Mouse (Mus musculus): ENCODE measurements around the gene Sat2. TPM values are rescaled to one million over a fixed set of nuclear protein-coding genes. Genes with fewer than 3 reads are reported as not detected.

The Sat2 gene
- polyA plus RNA-seq, 1 experiment from 2014 or later: 24.3 TPM

GRCm38 (mm10) chr11:69633128-69633866 lies 11.5 kb downstream of the Sat2 start:
- Histone ChIP-seq H3K9me3 (no peaks in the 10 kb centered on the region), H3K4me1 (replicated peaks) (peaks cover 22% of the 10 kb centered on the region), H3K9ac (replicated peaks) (peak overlapping the region; percentile 99), H3K4me2 (peak overlapping the region; percentile 83), H3K36me3 (peaks cover 24% of the 10 kb centered on the region), H3K27ac (peak overlapping the region; percentile 97), H3K4me3 (replicated peaks) (peak overlapping the region; percentile 99), H3K27me3 (no peaks in the 10 kb centered on the region)
- peak; percentile 18; the same call in 1 of the 2 replicates for ATAC-seq (ENCODE audit: insufficient number of reproducible peaks, insufficient read depth, low FRiP score, low TSS enrichment, low read depth)
- under 1% methylated on average over 36 of the region's 50 CpGs for whole genome bisulfite sequencing

DNA sequence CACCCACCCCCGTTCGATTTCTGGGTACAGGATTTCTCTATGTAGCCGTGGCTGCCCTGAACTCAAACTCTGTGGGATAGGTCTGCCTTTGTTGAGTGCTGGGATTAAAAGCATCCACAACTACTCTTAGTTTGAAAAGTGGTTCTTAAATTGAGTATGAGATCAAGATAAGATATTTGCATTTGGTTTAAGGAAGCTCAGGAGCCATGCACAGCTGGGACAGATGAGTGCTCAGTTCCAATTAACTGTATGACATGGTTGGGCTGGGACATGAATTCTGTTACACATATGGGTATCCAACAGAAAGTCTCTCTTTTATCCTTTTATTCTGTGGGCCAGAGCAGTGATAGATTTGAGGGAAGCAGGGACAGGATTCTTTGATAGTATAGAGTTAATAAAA lies 13.6 kb downstream of the Sat2 start:
- no peak overlapping the region for H3K4me3 ChIP-seq (replicated peaks)
- peaks cover 41% of the 10 kb centered on the region for H3K36me3 ChIP-seq
- WGBS: 87% methylated on average over 3 of the region's 3 CpGs
- H3K27ac ChIP-seq: no peak overlapping the region
- no peaks in the 10 kb centered on the region for H3K27me3 ChIP-seq
- H3K4me2 ChIP-seq: peak overlapping the region; percentile 83
- H3K9ac ChIP-seq (replicated peaks): no peak overlapping the region
- H3K9me3 ChIP-seq: no peaks in the 10 kb centered on the region
- no peak for ATAC-seq (ENCODE audit: insufficient number of reproducible peaks, insufficient read depth, low FRiP score, low TSS enrichment, low read depth)
- peaks cover 22% of the 10 kb centered on the region for H3K4me1 ChIP-seq (replicated peaks)

DNA sequence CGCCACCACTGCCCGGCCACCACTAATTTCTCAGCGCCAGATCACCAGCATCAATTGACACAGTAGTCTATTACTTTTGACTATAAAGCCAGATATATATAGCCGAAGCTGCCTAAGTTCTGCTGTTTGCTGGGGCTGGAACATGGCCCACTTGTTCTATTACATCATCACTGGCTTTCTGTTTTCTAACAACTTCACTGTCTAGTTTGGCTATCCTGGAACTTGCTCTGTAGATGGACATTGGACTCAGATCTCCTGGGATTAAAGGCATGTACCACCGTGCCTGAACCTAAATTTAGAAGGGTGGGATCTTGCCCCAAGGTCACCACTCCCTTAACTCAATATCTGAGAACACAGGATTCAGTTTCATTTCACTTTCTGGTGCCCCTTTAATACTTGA lies 24.0 kb downstream of the Sat2 start:
- Histone ChIP-seq H3K36me3 (peaks cover 99% of the 10 kb centered on the region), H3K9ac (replicated peaks) (no peak overlapping the region), H3K9me3 (no peaks in the 10 kb centered on the region), H3K4me3 (replicated peaks) (no peak overlapping the region), H3K27me3 (no peaks in the 10 kb centered on the region), H3K4me1 (replicated peaks) (no peaks in the 10 kb centered on the region), H3K27ac (no peak overlapping the region), H3K4me2 (no peak overlapping the region)
- no peak for ATAC-seq (ENCODE audit: insufficient number of reproducible peaks, insufficient read depth, low FRiP score, low TSS enrichment, low read depth)
- WGBS: 93% methylated on average over 5 of the region's 5 CpGs

GRCm38 (mm10) chr11:69653399-69653798 lies 31.6 kb downstream of the Sat2 start:
- Histone ChIP-seq H3K27me3 (no peaks in the 10 kb centered on the region), H3K27ac (peak overlapping the region; percentile 45; the same call in 1 of the 2 replicates), H3K9ac (replicated peaks) (no peak overlapping the region), H3K4me3 (replicated peaks) (no peak overlapping the region), H3K9me3 (no peaks in the 10 kb centered on the region), H3K36me3 (peaks cover 85% of the 10 kb centered on the region), H3K4me2 (no peak overlapping the region), H3K4me1 (replicated peaks) (peaks cover 28% of the 10 kb centered on the region)
- no peak for ATAC-seq (ENCODE audit: insufficient number of reproducible peaks, insufficient read depth, low FRiP score, low TSS enrichment, low read depth)
- WGBS: 71% methylated on average over 5 of the region's 5 CpGs

DNA sequence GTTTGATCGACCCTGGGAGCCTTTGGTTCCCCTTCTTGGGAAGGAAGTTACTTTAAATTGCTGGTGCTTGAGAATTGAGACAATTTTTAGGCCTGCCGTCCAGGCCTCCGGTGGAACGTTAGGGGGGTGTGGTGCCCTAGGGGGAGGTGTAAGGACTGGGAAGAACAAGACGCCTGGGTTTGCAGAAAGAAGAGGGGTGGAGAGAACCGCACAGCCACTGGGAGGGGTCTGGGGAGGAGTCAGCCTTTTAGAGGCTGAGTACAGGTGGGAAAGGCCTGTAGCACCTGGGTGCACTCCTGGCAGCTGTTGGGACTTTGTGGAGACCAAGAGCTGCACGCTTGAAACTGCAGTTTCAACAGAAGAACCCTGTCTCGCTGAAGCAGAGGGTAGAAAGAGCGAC lies 32.9 kb downstream of the Sat2 start:
- no peak for ATAC-seq (ENCODE audit: insufficient number of reproducible peaks, insufficient read depth, low FRiP score, low TSS enrichment, low read depth)
- Histone ChIP-seq H3K4me2 (no peak overlapping the region), H3K9ac (replicated peaks) (no peak overlapping the region), H3K36me3 (peaks cover 83% of the 10 kb centered on the region), H3K4me3 (replicated peaks) (no peak overlapping the region), H3K9me3 (no peaks in the 10 kb centered on the region), H3K27ac (peak overlapping the region; percentile 73), H3K4me1 (replicated peaks) (peaks cover 28% of the 10 kb centered on the region), H3K27me3 (no peaks in the 10 kb centered on the region)
- WGBS: 32% methylated on average over 9 of the region's 9 CpGs

DNA sequence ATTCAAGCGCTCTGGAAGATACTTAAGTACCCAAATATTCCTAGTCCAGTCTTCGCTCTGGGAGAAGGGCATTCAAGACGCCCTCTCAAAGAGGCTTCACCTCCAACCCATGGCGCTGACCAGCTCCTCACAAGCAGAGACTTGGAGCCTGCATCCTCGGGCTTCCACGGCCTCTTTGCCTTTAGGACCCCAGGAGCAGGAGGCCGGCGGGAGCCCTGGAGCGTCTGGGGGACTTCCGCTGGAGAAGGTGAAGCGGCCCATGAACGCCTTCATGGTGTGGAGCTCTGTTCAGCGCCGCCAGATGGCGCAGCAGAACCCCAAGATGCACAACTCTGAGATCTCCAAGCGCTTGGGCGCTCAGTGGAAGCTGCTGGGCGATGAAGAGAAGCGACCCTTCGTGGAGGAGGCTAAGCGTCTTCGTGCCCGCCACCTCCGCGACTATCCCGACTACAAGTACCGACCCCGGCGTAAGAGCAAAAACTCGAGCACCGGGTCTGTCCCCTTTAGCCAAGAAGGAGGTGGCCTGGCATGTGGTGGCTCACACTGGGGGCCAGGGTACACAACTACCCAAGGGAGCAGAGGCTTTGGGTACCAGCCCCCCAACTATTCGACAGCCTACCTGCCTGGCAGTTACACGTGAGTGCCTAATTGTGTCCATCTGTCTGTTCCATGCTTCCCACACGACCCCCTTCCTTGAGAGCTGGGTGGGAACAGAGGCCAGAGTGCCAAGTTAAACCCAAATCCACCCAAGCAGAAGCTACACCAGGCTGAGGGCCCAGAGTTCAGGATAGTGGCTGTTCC lies 33.6 kb downstream of the Sat2 start, which contains the start of gene Sox15:
Gene Sox15 (plus strand): TSS at position 51 of the 801 bp plus-strand sequence.
- H3K9me3 ChIP-seq: no peaks in the 10 kb centered on the region
- ATAC-seq (ENCODE audit: insufficient number of reproducible peaks, insufficient read depth, low FRiP score, low TSS enrichment, low read depth): peak; percentile 57; the same call in 1 of the 2 replicates
- WGBS: 20% methylated on average over 34 of the region's 34 CpGs
- H3K4me2 ChIP-seq: peak within 1 kb of the TSS; percentile 20
- peaks cover 76% of the 10 kb centered on the region for H3K36me3 ChIP-seq
- peaks cover 28% of the 10 kb centered on the region for H3K4me1 ChIP-seq (replicated peaks)
- peak within 1 kb of the TSS; percentile 73 for H3K27ac ChIP-seq
- no peak within 1 kb of the TSS for H3K9ac ChIP-seq (replicated peaks)
- no peaks in the 10 kb centered on the region for H3K27me3 ChIP-seq
- H3K4me3 ChIP-seq (replicated peaks): no peak within 1 kb of the TSS

DNA sequence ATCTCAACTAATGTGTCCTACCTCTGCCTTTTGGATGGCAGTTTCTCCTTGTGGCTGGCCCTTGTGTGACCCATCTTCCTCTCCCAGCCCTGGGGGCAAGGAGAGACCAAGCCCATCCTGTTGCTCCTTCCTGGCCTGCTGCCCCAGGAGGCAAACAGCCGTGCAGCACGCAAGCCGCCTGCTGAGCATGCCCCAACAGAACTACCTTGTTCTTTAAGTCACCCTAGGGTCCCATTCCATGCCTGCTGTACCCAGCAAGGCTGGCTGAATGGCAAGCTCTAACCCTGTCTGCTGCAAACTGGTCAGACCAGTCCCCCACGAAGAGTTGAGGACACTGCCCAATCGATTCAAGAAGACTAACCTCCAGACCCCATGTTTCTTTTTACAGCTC lies 34.2 kb downstream of the Sat2 start:
- WGBS: 77% methylated on average over 5 of the region's 5 CpGs
- no peak for ATAC-seq (ENCODE audit: insufficient number of reproducible peaks, insufficient read depth, low FRiP score, low TSS enrichment, low read depth)
- no peak overlapping the region for H3K4me3 ChIP-seq (replicated peaks)
- no peaks in the 10 kb centered on the region for H3K27me3 ChIP-seq
- H3K4me1 ChIP-seq (replicated peaks): peaks cover 30% of the 10 kb centered on the region
- H3K9ac ChIP-seq (replicated peaks): no peak overlapping the region
- peaks cover 70% of the 10 kb centered on the region for H3K36me3 ChIP-seq
- no peak overlapping the region for H3K27ac ChIP-seq
- no peaks in the 10 kb centered on the region for H3K9me3 ChIP-seq
- no peak overlapping the region for H3K4me2 ChIP-seq

DNA sequence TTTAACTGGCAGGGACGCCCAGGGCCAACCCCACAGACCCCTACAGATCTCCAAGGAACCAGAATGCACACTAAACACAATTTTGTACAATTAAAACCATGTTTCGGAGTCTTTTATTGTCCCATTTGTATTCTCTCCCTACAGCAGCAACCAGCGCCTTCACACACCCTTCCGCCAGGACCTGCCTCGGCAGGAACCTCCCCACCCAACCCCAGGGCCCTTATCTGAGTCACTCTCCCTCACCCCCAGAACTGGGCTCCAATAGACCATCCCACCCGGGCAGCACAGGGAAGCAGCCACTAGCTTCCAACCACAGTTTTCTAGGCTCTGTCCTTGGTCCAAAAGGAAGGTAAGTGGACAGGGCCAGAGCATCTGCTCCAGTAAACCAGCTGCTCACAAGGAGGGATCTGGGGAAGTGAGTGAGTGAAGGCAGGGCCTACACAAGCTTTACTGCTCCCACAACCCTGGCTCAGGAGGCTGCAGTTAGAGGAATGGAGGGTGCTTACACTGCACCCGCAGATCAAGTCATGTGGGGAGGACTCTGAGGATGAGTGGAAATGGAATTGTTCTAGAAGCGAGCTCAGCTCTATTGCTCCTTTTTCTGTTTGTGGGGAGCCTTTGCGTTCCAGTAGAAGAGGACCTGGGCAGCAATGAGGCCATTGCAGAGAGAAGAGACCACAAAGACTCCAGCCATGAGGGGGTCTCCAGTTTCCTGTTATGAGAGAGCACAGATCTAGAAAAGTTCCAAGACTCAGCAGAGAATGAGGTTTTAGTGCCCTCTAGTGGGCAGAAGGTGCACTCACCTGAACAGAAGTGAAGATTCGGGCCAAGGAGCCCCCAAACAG lies 35.0 kb downstream of the Sat2 start:
- 0 out of 2 replicates have a peak overlapping the region, but pooled peaks have one; percentile 23 for H3K9ac ChIP-seq (replicated peaks)
- H3K4me1 ChIP-seq (replicated peaks): peaks cover 37% of the 10 kb centered on the region
- H3K27ac ChIP-seq: peak overlapping the region; percentile 35; the same call in 1 of the 2 replicates
- no peak overlapping the region for H3K4me2 ChIP-seq
- no peak overlapping the region for H3K4me3 ChIP-seq (replicated peaks)
- WGBS: 77% methylated on average over 10 of the region's 10 CpGs
- peaks cover 62% of the 10 kb centered on the region for H3K36me3 ChIP-seq
- ATAC-seq (ENCODE audit: insufficient number of reproducible peaks, insufficient read depth, low FRiP score, low TSS enrichment, low read depth): no peak
- no peaks in the 10 kb centered on the region for H3K27me3 ChIP-seq
- H3K9me3 ChIP-seq: no peaks in the 10 kb centered on the region

GRCm38 (mm10) chr11:69657462-69657881 lies 35.6 kb downstream of the Sat2 start:
- no peak for ATAC-seq (ENCODE audit: insufficient number of reproducible peaks, insufficient read depth, low FRiP score, low TSS enrichment, low read depth)
- WGBS: 84% methylated on average over 15 of the region's 15 CpGs
- Histone ChIP-seq H3K4me1 (replicated peaks) (peaks cover 37% of the 10 kb centered on the region), H3K9me3 (no peaks in the 10 kb centered on the region), H3K36me3 (peaks cover 56% of the 10 kb centered on the region), H3K4me2 (no peak overlapping the region), H3K4me3 (replicated peaks) (no peak overlapping the region), H3K27ac (no peak overlapping the region), H3K27me3 (no peaks in the 10 kb centered on the region), H3K9ac (replicated peaks) (no peak overlapping the region)

DNA sequence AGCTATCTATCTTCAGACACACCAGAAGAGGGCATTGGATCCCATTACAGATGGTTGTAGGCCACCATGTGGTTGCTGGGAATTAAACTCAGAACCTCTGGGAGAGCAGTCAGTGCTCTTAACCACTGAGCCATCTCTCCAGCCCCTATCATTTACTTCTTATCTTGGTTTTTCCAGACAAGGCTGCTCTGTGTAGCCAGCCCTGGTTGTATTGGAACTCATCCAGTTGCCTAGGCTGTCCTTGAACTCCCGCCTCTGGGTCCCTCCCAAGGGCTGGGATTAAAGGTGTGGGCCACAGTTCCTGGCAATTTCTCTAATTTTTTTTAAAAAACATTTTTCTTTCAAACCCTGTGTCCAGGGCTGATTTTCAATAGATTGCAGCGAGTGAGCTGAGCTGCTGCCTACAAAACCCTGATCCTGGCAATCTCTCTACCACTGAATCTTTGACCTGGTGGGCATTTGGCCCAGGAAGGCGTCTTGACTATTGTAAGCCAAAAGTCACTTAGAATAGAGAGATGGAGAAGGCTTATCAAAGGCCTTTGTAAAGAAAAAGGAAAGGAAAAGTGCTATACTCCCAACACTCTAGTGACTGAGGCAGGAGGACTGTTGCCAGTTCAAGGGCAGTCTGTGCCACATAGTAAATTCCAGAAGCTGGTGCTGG lies 39.5 kb downstream of the Sat2 start:
- H3K27me3 ChIP-seq: no peaks in the 10 kb centered on the region
- peak overlapping the region; percentile 52 for H3K4me3 ChIP-seq (replicated peaks)
- peak overlapping the region; percentile 97 for H3K27ac ChIP-seq
- no peak for ATAC-seq (ENCODE audit: insufficient number of reproducible peaks, insufficient read depth, low FRiP score, low TSS enrichment, low read depth)
- H3K9me3 ChIP-seq: no peaks in the 10 kb centered on the region
- H3K36me3 ChIP-seq: peaks cover 58% of the 10 kb centered on the region
- H3K4me1 ChIP-seq (replicated peaks): peaks cover 24% of the 10 kb centered on the region
- 85% methylated on average over 3 of the region's 3 CpGs for WGBS
- H3K9ac ChIP-seq (replicated peaks): peak overlapping the region; percentile 64
- peak overlapping the region; percentile 58 for H3K4me2 ChIP-seq

Measured in limb, embryonic 12.5 days (tissue).